Mouse (Mus musculus) erythroid progenitor cell, adult 5-6 weeks (primary cell): ENCODE results near the gene Atp6v1g1. TPM values are rescaled to one million over a fixed set of nuclear protein-coding genes. Genes with fewer than 3 reads are reported as not detected.

Source experiments
- ATAC-seq: replicated peaks from 2 replicates; pipeline ENCODE4 v1.8.0; 2016; ENCODE audit warnings: moderate number of reproducible peaks, mild to moderate bottlenecking, moderate TSS enrichment, inconsistent platforms; ENCODE audit not compliant: poor library complexity, low FRiP score, severe bottlenecking
- total RNA-seq, 2 experiments: library from RNA; stranded (forward) in 1 of 2; stranded (reverse) in 1 of 2; fragments of 150-400 nt in 1 of 2; fragments of 186-747, 209-891 nt in 1 of 2; gene quantifications; 2 replicates each; pipeline versions ENCODE4 v1.2.3 to v1.2.4; 2015 to 2017; ENCODE audit warnings: low replicate concordance in 2 of 2

Atp6v1g1 gene
- total RNA-seq, 2 experiments from 2014 or later = 52.5 to 83.0 TPM

- ATAC-seq = peak; percentile 23; the same call in 1 of the 2 replicates
Measured at GRCm38 (mm10) chr4:63545231-63545958, 823 bp downstream of the Atp6v1g1 start.

DNA sequence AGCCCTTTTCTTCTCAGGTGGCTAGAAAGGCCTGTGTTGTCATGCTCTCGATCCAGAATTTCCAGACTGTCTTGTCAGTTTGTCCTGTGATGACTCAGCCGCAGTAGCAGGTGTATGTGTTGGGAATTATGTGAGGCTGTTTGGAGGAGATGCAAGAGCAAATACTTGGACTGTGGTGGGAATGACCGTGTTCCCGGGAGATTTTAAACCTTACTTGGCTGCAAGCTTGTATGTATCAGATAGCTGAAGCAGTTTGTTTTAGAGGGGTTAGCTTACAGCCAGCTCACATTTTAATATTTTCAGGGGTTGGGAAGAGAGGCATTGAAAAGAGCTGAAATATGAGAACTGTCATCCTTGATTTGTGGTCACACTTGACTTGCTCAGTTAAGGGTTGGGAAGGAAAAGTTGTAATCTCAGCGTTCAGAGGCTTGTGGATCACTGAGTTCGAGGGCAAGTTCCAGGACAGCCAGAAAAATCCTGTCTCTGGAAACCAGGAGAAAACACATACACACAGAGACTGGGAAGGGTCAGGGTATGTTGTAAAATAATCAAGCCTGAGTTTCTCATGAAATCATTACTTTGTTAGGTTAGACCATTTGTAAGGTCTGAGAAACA lies 2.0 kb downstream of the Atp6v1g1 start:
- no peak for ATAC-seq

GRCm38 (mm10) chr4:63547799-63548198 lies 3.2 kb downstream of the Atp6v1g1 start:
- no peak for ATAC-seq

GRCm38 (mm10) chr4:63548491-63548890 lies 3.9 kb downstream of the Atp6v1g1 start:
- no peak for ATAC-seq

- ATAC-seq = no peak
Measured at GRCm38 (mm10) chr4:63550908-63551307, 6.3 kb downstream of the Atp6v1g1 start.

GRCm38 (mm10) chr4:63552865-63553264 lies 8.3 kb downstream of the Atp6v1g1 start:
- no peak for ATAC-seq

GRCm38 (mm10) chr4:63553789-63554576 lies 9.4 kb downstream of the Atp6v1g1 start:
- ATAC-seq = no peak

DNA sequence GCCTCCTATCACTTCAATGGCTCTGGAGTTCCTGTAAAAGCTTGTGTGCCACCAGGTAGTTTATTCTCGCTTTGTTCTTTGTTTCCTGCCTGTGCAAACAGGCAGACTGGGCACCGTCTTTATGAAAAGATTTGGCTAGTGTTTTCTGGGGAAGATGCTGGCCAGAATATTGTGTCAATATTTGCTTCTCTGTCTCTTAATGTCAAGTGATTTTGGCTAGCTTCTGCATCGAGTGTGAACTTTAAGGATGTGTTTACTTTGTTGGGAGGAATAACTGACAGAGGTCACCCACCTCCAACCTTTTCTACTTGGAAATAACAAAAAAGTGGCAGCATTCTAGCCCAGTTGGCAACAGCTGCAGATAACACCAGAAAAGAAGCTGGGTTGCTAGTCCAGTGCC lies 10.0 kb downstream of the Atp6v1g1 start:
- ATAC-seq = no peak

DNA sequence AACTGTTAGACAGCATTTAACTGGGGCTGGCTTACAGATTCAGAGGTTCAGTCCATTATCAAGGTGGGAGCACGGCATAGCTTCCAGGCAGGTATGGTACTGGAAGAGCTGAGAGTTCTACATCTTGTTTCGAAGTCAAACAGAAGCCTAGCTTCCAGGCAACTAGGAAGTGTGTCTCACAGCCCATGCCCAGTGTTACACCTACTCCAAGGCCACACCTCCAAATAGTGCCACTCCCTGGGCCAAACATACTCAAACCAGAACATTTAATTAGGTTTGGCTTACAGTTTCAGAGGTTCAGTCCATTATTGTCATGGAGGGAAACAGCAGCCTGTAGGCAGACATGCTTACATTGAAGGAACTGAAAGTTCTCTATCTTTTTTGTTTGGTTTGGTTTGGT lies 10.5 kb downstream of the Atp6v1g1 start:
- ATAC-seq = no peak

DNA sequence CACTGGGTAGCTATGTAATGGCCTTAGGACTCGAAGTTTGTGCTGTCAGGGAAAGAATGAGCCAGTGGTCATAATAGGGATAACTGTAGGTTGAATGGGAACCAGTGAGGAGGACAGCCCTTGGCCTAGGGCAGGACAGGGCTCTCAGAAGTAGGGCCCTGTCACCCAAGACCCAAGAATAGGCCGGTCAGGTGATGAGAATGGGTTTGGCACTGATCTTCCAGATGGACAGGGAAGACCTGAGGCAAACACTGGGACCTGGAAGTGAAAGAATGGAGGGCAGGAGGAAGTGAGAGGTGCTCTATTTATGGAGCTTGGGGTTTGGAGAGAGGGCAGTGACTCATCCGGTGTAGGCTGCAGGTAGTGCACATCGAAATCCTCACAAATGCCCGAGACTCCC lies 12.1 kb downstream of the Atp6v1g1 start:
- ATAC-seq = no peak

- no peak for ATAC-seq
Measured at GRCm38 (mm10) chr4:63557124-63558059, 12.8 kb downstream of the Atp6v1g1 start.

DNA sequence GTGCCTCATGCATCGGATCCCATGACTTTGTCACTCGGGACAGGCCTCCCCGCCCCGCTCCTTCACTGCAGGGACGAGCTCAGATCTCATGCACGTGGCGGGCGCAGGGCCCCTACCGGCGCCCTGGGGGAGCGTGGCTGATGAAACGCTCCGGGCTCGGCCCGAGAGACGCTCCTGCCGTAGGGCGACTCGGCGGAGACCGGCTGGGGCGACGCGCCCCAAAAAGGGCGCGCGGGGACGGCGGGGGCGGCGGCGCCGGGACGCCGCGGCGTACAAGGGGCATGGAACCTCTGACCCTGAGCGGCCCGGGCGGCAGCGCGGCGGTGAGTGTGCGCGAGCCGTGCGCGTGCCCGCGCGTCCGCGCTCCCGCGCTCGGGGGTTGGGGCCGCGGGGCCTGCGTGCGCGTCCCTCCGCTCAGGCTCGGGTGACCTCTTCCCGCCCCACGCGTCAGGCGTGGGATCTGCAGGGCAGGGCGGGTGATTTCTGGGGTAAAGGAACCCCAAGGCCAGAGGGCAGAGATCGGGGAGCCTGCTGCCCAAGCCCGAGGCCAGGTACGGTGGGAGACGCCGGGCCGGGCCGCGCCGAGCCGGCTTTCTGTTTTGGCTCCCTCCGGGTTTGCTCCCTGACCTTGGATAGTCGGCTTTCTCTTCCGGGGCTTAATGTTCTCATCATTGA lies 14.0 kb downstream of the Atp6v1g1 start, which contains the start of gene Tmem268:
TSS of gene Tmem268 (plus strand) at position 375 of the 675 bp plus-strand sequence.
- ATAC-seq = peak; percentile 65

- ATAC-seq = no peak
Measured at GRCm38 (mm10) chr4:63559127-63559697, 14.6 kb downstream of the Atp6v1g1 start.

DNA sequence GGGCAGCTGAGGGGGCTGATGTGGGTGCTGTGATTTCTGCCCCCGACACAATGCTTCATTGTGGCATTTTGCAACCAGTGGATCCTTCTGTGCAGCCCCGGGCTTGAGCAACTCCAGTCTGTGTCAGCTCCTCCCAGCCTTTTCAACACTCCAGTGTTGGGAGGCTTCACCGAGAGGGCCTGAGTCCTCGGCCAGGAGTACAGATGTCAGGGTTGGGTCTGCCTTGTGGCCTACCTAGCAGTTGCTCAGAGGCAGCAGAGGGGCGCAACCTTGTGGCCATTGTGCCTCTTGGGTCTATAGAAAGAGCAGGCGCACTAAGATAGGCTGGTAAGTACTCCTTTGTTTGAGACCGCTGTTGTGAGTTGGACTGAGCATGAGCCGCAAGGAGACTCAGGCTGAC lies 15.5 kb downstream of the Atp6v1g1 start:
- no peak for ATAC-seq

GRCm38 (mm10) chr4:63561861-63562675 lies 17.5 kb downstream of the Atp6v1g1 start:
- no peak for ATAC-seq

GRCm38 (mm10) chr4:63562742-63563141 lies 18.2 kb downstream of the Atp6v1g1 start:
- no peak for ATAC-seq

- ATAC-seq = no peak
Measured at GRCm38 (mm10) chr4:63567712-63568390, 23.3 kb downstream of the Atp6v1g1 start.
